Mouse (Mus musculus) adrenal gland, postnatal 10 days (tissue): ENCODE results near the gene BC028528. TPM values are rescaled to one million over a fixed set of nuclear protein-coding genes. Genes with fewer than 3 reads are reported as not detected.
A peak's percentile ranks its signal among the peaks of the same experiment; 100 is the strongest.
"Not testable (repeated sequence)": the region's sequence is repeated elsewhere in the genome, so short reads cannot be mapped to it uniquely, and the experiment has no call there.

Source experiments
- DNase-seq: peaks from one replicate; pipeline ENCODE4 v3.0.0; 2021; ENCODE audit warnings: mixed read lengths
- total RNA-seq, 2 experiments: library from RNA; stranded (reverse); gene quantifications; 2 replicates each; pipeline ENCODE4 v1.2.3; 2021

Gene BC028528
- total RNA-seq, 2 experiments from 2014 or later: 27.7 to 38.8 TPM

DNA sequence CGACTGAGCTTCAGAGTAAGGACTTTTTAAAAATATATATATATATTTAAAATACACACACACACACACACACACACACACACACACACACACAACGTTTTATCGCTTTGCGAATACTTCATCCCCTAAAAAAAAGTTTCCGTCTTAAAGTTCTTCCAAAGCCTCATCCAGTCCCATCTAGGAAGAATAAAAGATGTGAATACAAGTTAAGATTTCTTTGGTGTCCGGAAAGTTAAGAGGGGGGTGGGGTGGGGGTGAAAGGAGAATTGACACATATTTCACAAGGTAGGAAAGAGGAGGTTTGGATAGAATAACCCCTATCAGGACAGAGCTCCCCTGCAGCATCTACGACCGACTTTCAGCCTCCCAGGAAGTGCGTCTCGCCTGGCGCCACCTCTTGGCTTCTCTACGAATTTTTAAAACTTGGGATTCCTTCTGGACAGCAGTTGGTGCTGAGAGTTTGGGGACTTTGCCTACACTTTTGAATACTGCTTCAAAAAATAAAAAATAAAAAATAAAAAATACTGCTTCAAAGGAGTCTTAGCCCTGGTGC lies 14.2 kb upstream of the BC028528 start:
- DNase-seq: peak; percentile 74

DNA sequence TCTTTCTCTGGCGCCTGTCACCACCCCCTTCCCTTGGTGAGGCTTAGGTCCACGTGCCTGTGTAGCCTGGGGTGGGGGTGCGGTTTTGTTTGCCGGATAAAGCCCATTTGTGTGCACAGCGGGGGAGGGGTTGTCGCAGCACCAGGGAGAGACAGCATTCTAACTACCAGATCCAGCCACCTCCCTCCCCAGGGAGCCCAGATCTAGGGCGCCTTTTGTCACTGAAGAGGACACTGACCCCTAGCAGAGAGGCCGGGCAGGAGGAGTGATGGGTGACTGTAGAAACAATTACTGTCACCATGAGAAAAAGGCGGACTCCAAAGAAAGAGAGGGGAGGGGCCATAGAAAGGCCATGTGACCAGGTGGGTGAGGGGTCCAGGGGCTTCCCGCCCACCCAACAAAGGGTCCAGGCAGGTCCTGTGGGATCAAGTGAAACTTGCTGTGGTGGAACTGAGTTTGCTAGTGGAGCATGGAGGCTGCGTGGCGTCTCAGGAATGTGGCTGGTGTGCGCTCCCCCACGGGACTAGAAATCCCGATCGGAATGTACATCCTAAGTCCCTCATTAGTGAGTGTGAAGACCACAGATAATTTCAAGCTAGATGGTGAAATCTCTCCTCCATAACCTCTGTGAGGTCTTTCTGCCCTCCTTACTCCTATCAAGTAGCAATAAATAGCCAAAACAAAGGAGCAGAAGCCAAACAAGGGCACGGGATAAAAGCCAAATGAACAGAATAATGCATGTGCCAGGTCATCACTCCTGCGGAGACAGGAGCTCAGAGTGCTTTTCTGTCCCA lies 13.5 kb upstream of the BC028528 start:
- DNase-seq: peak; percentile 40

DNA sequence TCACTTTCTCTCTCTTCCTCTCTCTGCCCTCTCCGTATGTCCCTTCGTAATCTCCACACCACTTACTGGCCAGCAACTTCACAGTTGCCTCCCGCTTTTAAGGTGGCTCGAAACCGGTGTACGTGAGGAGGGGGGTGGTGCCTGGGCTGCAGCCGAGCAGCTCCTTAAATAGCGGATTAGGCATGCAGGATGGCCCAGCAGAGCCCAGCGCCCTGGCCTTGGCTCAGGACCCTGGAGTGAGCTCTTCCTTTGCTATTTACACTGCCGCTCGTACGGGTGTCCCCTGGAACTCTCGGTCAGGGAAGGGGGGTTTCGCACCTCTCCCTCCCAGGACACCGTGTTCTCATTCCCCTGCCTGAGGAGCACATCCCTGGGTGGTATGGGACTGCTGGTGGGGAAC lies 12.8 kb upstream of the BC028528 start, which contains the start of gene Car14:
Gene Car14 (minus strand): TSS at position 124 of the 400 bp plus-strand sequence.
- no peak for DNase-seq

DNA sequence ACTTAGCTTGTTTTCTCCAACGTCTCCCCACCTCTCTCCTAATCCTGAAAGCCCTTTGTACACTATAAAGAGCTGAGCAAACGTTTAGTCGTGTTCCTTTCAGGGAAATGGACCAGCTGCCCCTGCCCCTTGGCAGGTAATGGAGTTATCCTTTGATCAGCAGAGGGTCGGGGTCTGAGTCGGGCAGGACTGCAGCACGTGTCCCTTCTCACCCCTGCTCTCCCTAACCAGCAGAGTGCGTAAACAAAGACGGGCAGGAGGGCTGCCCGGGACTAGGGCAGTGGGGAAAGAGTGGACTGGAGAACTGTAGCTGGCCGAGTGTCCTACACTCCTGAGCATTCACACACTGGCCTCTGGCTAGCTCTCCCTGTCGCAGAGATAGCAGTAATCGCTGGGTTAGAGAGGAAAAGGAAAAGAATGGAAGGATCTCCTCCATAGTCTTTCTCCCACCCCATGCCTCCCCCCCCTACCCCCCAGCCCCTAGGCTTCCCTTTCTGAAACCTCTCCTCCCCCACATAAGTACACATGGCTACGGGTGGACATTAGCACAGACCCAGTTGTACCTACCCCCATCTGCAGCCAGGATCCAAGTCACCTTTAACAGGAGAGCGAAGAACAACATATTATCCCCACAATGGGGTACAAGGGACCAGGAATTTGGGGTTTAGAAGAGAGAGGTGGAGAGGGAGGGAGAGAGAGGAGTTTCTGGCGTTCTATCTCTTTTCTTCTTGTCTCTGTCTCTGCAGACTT lies 12.1 kb upstream of the BC028528 start:
- no peak for DNase-seq

DNA sequence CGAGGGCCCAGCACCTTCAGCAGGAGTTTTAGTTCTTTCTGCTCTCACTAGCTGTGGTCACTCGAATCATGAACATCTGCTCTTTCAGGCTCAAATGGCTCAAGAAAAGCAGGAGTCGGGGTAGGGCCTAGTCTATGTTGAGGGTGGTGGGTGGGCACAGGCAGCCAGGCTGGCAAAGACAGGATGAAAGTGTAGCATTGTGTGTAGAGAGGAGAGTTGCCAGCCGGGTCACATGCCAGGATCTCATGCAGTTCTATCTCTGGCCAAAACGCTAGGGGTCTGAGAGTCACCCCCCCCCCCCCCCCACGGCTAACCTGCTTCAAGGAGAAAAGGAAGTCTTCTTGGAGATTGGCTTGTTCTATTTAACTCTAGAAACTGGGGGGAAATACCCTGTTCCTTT lies 10.8 kb upstream of the BC028528 start:
- no peak for DNase-seq

DNA sequence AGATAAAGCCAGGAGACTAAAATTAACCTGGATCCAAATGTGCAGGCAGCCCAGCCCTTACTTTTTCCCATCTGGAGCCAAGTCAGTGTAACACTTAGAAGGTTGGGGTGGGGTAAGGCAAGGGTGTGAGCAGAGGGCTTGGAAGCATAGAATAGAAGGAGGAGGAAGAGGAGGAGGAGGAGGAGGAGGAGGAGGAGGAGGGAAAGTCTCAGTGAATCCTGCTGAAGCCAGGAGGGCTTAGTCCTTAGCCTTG lies 10.5 kb upstream of the BC028528 start:
- no peak for DNase-seq

DNA sequence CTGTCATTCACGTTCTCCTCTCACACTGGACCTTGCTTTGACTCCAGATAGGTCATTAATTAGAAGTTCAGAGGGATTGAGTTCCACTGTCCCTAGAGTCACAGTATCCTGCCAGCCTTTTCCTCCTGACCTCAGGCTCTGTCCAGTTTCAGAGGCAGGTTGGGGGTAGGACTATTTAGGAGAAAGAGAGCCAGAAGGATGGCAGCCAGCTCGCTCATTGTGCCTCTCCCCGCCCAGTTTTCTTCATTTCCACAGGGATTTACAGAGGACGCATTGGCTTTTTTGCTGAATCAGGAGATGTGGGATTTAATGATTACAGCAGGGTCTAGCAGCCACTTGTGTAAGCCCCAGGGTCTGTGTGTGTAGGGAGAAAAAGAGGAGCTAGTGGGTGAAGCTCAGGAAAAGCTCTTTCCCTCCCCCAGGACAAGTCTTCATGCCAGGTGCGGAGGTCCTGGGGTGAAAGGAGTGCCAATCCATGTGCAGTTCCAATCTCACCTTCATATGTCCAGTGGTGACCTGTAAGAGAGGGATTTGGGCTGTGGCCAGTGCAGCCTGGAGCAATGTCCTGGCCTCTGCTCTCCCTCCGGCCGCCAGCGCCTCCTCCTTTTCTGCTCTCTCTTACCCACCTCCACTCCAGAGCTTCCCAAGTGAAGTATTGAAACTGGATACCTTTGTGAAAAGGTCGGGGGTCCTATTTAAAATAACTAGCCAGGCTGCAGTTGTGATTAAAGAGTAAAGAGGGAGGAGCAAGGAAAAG lies 10.0 kb upstream of the BC028528 start:
- DNase-seq: peak; percentile 65

DNA sequence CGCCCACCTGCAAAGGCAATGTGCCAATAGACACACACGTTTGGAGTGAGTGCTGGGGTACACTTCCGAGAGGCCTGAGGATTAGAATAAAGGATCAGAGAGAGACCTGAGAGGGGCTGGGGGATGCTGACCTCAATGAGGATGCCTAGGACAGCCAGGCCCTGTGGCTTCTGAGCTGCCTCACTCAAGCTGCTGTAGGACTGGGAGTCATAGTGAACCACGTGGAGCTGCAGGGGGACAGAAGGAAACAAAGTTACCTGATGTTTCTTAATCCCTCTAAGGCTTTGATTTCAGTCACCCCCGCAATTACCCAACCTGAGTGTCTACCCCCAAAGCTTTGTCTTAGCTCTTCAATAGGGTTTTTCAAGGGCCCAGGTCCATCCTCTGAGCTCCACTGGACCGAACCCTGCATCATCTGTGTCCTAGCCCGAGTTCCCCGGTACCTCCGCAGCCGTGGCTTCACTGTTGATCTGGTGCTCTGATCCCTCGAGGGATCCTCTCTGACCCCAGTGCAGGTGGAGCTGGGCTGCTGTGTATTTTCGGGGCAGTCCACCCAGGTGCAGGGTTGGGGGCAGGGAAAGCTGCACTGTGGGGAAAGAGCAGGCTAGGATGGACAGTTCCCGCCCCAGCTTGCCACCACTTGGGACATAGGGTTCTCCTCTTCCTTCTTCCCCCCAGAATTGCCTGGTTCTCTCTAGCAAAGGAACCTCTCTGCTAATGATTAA lies 8.2 kb upstream of the BC028528 start:
- no peak for DNase-seq

DNA sequence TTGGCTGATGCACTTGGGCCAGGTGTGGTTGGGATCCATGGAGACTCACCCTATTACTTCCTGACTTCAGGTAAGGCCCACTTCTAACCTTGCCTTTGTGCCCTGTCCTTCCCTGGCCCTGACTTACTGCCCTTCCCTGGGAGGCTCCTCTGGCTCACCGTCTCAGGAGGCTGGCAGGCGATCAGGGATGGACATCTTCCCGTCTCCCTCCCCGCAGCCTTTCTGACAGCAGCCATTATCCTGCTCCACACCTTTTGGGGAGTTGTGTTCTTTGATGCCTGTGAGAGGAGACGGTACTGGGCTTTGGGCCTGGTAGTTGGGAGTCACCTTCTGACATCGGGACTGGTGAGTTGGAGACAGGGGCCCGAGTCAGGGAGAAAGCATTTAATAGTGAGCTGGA lies 3.7 kb upstream of the BC028528 start:
- DNase-seq: not testable (repeated sequence)

DNA sequence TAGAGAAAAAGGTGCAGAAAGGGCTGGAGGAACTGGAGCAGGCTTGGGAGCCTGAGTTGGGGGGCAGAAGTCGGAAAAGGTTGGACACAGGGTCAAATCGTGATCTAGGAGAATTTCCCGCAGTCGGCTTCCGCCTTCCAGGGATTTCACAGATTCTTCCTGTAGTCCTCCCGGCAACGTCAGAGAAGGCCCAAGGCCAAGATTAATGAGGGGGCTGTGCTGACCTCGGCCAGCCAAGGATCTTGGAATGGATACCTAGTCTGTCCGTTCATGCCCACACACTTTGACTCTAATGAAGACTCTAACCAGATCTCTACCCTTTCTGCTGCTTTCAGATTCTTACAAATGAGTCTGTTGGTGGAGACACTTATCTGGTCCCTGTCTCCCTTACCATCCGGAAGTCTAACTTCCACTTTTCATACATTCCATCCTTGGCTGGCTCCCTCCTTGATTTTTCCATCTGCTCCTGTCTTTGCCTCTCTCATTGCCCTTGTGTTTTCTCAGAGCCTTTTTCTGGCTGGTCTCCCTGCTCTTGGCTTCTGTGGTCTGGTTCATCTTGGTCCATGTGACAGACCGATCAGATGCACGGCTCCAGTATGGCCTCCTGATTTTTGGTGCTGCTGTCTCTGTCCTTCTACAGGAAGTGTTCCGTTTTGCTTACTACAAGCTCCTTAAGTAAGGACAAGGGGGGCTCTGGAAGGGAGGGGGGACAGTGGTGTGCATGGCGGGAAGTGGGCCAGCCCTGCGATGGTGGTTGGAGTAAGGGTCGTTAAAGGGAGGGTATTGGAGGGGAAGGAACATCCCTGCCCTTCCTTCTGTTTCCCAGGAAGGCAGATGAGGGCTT lies 2.7 kb upstream of the BC028528 start:
- peak; percentile 83 for DNase-seq

DNA sequence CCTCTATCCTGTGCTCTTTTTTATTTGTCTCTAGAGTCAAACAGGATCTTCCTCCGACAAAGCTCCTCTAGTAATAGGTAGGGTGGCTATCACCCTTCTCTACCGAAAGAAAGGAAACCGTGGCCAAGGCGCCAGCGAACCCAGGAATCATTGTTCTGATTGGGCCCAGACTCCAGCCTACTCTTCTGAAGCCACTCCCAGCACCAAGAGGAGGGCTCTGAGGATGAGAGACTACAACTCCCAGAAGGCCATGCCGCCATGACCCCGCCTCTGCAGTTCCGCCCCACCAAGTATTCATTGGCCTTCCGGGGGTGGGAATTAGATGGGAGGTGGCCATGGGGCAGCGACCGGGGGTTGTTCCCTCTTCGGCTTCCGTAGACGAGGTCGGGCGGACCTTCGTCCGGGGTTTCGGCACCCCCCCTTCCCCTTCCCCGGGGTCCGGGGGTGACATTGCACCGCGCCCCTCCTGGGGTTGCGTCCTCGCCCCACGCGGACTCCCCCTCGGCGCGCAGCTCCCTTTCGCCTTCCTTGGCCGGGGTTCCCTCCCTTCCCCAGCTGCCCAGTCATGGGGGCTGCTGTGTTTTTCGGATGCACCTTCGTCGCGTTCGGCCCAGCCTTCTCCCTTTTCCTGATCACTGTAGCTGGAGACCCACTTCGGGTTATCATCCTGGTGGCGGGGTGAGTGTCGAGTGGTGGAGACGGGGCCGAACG lies 2.0 kb upstream of the BC028528 start, which contains the start of gene Aph1a:
Gene Aph1a (plus strand): TSS at position 364 of the 711 bp plus-strand sequence.
- peak; percentile 96 for DNase-seq

DNA sequence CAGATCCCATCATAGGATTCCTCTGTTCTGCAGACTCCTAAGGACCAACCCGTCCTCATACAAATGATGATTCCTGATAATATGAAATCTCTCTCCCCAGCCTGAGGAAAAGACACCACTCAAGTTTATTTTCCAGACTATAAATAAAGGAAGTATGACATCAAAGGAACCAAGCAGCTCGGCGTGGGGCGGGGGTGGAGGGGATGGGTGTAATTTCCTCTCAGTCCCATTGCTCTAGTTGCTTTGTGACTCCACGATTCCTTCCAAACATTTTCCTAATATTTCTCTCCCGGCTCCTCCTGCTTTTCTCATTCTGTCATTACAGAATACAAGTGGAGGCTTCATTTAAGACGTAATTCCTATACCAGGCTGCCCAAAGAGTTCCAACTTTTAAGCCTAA lies 1.3 kb upstream of the BC028528 start:
- no peak for DNase-seq

DNA sequence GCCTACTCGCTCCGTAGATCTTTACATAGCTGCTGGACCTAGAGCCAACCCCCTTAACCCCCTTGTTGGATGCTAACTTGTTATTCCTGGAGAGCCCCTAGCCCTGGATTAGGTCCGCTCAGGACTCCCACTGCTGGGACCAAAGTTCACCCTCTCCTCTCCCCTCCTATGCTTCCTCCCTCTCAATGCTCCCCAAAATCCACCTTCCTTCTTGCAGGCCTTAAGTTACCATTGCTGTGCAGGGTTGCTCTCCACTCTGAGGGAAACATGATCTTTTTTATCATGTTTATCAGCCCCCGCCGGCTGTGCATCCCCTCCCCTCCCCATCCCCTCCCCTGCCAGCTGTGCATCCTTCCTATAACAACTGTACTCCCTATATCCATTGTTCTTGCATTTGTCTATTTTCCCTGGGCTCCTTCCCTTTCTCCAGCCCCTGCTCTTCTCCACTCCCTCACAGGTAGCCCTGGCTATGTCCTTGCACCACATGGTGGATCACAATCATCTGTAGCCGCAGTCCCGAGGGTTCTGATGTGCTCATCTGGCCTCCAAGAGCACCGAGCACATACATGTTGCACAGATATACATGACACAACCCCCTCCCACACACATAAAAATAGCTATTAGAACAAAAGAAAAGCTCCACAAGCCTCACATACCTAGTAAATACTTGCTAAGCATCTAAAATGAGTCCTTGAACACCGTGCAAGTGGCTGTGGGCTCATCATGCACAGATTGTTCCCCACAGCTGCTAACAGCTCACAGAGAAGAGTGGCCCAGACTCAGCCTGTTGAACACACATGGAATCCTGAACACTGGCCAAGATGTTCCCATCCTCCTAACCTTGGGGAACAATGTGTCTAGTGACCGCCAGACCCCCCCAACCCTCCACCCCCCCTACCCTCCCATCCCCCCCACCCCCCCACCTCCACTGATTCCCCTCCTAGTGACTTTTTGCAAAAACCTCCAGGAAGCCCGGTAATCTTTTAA lies 554 bp upstream of the BC028528 start:
- no peak for DNase-seq

DNA sequence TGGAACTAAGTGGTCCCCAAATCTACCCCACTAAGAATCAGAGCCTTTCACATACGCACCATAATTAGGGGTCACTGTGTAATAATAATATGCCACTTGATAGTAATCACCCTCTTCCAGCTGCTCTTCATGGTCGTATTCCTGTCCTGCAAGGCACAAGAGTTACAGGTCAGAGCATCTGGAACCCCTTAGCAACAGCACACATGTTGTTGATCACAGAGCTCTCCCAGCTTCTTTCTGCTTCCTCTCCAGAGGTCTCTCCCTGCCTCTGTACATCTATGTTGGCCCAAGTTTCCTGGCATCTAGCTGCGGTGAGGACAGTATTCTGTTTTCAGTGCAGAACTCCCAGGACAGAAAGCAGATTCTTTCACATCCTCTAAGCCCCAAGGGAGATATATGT lies 2.1 kb downstream of the BC028528 start:
- DNase-seq: no peak

DNA sequence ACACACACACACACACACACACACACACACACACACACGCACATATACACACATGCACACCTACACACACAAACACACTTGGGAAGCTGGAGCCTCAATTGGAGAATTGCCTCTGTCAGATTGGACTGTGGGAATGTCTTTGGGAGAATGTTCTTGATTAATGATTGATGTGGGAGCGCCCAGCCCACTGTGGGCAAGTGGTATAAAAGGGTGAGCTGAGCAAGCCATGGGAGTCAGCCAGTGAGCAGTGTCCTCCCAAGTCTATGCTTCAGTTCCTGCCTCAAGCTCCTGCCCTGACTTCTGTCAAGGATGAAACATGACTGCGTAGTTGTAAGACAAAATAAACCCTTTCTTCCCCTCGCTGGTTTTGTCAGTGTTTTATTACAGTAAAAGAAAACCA lies 4.2 kb downstream of the BC028528 start:
- no peak for DNase-seq

DNA sequence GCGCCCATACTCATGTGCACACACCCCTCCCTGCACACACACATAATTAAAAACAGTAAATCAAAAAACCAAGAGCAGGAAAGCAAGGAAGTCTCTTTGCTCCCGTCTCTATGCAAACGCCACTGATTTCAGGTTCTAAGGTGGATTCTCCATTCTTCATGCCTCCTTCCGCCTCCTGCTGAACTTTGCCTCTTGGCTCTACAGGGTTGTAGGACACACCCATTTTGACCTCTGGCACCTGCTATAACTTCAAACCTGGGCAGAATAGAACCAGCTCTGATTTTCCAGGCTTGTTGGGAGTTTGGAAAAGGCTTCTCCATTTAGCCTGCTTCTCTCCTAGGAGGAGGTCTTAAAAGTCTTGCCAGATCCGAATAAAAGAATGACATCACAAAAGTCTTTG lies 7.4 kb downstream of the BC028528 start:
- DNase-seq: no peak

DNA sequence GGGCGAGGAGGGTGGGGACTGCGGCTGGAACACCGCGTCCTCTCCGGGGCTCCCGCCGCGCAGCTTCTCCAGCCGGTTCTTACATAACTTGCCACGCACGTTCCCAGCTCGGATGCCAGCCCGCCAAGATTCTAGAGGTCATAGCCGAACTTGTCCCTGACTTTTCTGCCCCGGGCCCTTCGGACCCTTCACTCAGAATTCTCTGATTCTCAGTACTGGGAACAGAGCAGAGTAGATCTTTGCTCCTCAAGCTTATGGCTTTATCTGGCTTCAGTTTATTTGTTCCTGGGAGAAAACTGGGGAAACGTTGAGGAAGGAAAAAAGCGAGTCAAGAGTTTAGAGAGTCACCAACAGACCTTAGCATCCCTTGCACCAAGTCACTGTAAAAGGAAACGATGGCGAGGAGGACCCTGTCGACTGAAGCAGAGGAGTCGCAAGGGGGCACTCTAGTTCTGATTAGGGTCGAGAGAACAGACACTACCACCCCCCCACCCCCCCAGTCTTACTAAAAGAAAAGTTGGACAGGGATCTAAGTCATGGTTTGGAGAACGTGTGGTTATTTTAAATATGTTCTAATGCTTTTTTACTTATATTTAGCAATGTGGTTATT lies 8.9 kb downstream of the BC028528 start:
- peak; percentile 83 for DNase-seq

DNA sequence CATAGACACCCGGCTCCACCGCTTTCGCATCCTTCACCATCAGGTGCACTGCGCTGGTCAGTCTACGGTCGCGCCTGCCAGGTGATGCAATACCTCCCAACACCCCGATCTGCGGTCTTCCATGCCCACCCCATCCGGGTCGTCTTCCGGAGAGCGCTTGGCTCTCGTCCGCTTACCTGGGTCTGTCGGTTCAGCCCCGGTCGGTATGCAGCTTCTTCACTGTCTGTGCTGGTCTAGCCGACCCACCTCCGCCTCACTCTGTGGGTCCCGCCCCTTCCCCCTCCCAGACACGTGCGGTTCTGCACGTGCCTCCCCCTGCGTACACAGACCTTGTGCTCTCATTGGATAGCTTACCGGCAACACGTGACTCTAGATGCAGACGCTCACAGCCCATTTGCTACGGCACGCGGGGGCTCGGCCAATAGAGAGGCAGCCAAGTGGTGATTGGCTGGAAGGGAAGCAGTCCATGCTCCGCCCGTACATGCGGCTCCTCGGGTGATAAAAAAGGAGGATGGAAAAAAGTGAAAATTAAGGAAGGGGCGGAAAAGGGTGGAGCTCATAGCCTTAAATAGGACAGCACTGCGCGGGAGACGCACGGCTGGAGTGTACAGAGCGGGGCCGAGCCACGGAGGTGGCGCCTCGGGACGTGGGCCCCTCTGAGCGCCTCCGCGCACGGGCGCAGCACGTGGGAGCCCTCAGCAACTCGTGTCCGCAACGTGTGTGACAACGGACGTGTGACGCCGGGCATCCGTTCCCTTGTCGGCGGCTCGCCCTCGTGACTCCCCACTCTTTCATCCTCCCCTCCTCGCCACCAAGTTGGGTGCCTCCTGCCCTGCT lies 9.6 kb downstream of the BC028528 start, which contains the start of gene Ciart:
Gene Ciart (minus strand): TSS at position 273 of the 837 bp plus-strand sequence.
- DNase-seq: peak; percentile 94
